Comparison of ENCODE assay signal across 20 mouse cellular contexts in the genomic region with DNA sequence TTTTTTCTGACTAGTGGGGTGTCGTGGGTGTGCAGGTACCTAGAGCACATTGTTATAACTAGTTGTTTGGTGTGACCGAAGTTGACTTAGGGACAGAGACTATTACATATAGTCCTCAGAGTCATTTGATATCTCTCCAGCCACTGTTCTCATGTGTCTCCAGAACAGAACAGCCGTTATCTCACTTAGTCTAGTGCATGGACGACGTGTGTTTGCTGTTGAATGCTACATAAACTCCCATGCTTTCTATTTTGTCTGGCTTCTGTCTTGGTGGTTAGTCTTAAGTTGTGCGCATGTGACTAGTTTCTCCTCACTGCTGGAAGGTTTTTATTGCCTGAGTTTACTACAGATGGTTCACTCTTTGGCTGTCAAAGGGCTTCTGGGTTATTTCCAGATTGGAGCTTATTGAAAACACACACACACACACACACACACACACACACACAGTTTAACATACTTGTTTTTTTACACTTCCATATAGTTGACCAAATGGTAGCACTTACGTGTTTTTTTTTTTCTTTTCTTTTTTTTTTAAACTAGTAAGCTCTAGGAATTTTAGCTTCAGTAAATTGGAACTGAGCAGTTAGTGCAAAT. TPM values are rescaled to one million over a fixed set of nuclear protein-coding genes. Genes with fewer than 3 reads are reported as not detected.
DNase-seq lines count a peak whose midpoint lies in the region; ATAC-seq and TF ChIP-seq lines count a peak whose summit lies in the region.
"Had no signal": no experiment of that assay in that cellular context is flagged by ENCODE, and none has a peak within 500 bp of the region (broad histone marks: within the 10 kb centered on the region; RNA-seq: fewer than 3 reads in every experiment).

No protein-coding gene starts in this region.

- H3K79me2 ChIP-seq in heart, adult 2 months (replicated peaks; ENCODE audit: control insufficient read depth, insufficient read depth, low read length), result peaks cover 14% of the 10 kb centered on the region
- peaks cover 35% of the 10 kb centered on the region for H3K79me2 ChIP-seq in MEL (ENCODE audit: control insufficient read depth, insufficient read depth, low read length, poor library complexity)

- no peak overlapping the region for H3K4me3 ChIP-seq in heart, adult 2 months
- H3K4me3 ChIP-seq in MEL (ENCODE audit: control insufficient read depth in 1 of 2, insufficient read depth in 1 of 2, low read depth in 2 of 2, low read length in 2 of 2), result no peak overlapping the region
- no peak overlapping the region for H3K4me3 ChIP-seq in heart, embryonic 10.5 days
- no peak overlapping the region for H3K4me3 ChIP-seq in heart, postnatal 0 days (ENCODE audit: low read depth, low read length)
- H3K4me3 ChIP-seq: embryonic facial prominence, embryonic 13.5 days; hindbrain, embryonic 12.5 days; midbrain, embryonic 10.5 days; stomach, embryonic 15.5 days had no signal

- no peak for TF ChIP-seq POLR2A in heart, adult 2 months (IDR thresholded peaks at IDR 0.05; ENCODE audit: insufficient read depth, low read depth, low read length)
- TF ChIP-seq POLR2A in MEL (IDR thresholded peaks at IDR 0.05; ENCODE audit: control insufficient read depth in 1 of 2, insufficient read depth in 1 of 2, low read depth in 1 of 2, low read length in 2 of 2, poor library complexity in 1 of 2), result no peak

- no peak for DNase-seq in heart, adult 2 months
- DNase-seq in heart, postnatal 14 days, result no peak
- DNase-seq in MEL (ENCODE audit: low read depth, low spot score), result peak; percentile 58
- DNase-seq in heart, embryonic 10.5 days (ENCODE audit: low spot score), result no peak
- DNase-seq in heart, postnatal 0 days (ENCODE audit: low spot score), result peak; percentile 47
- no peak for DNase-seq in lung, postnatal 10 days
- no peak for DNase-seq in kidney, postnatal 14 days
- DNase-seq: adrenal gland, postnatal 36 days; B cell, adult 2 months; cerebellum, adult 9-11 months; kidney, adult 18-20 months; kidney, postnatal 25 days; thymus, adult 18-20 months; thymus, postnatal 4 days had no signal

- H3K9me3 ChIP-seq in MEL (replicated peaks; ENCODE audit: insufficient read depth, low read length), result no peaks in the 10 kb centered on the region
- H3K9me3 ChIP-seq in heart, embryonic 10.5 days, result no peaks in the 10 kb centered on the region
- no peaks in the 10 kb centered on the region for H3K9me3 ChIP-seq in heart, postnatal 0 days (replicated peaks; ENCODE audit: control insufficient read depth, low read length)
- H3K9me3 ChIP-seq: embryonic facial prominence, embryonic 13.5 days; hindbrain, embryonic 12.5 days; midbrain, embryonic 10.5 days; stomach, embryonic 15.5 days had no signal

- no peak for TF ChIP-seq CTCF in heart, adult 2 months (IDR thresholded peaks at IDR 0.05)
- TF ChIP-seq CTCF in MEL (IDR thresholded peaks at IDR 0.05 in 2 of 3, conservative IDR thresholded peaks at IDR 0.05 in 1 of 3; ENCODE audit: control insufficient read depth in 1 of 3, insufficient read depth in 1 of 3, low read depth in 2 of 3, low read length in 3 of 3, poor library complexity in 1 of 3, severe bottlenecking in 1 of 3), result no peak
- no peak for TF ChIP-seq CTCF in heart, postnatal 0 days (IDR thresholded peaks at IDR 0.05; ENCODE audit: low read depth)

- intact Hi-C loops in heart, adult 2 months (cut with DNase I), result loop anchor here (2.0 kb wide), 1 partner anchor 23 kb away; no protein-coding TSS in a partner anchor
- intact Hi-C loops in heart, postnatal 14 days (cut with DNase I), result no loop called here

- H3K9ac ChIP-seq in heart, adult 2 months (ENCODE audit: low read depth, low read length), result no peak overlapping the region
- no peak overlapping the region for H3K9ac ChIP-seq in MEL (ENCODE audit: control insufficient read depth, low read depth, low read length, poor library complexity, severe bottlenecking)
- no peak overlapping the region for H3K9ac ChIP-seq in heart, postnatal 0 days (replicated peaks; ENCODE audit: low read depth, low read length)
- H3K9ac ChIP-seq: embryonic facial prominence, embryonic 13.5 days; hindbrain, embryonic 12.5 days; liver, embryonic 14.5 days; stomach, embryonic 15.5 days had no signal

- H3K4me1 ChIP-seq in heart, adult 2 months (ENCODE audit: control insufficient read depth, insufficient read depth, low read length), result peaks cover 35% of the 10 kb centered on the region
- H3K4me1 ChIP-seq in MEL (ENCODE audit: control insufficient read depth in 1 of 2, insufficient read depth in 2 of 2, low read length in 2 of 2), result peaks cover 34 to 38% of the 10 kb centered on the region in 2 experiments
- H3K4me1 ChIP-seq in heart, embryonic 10.5 days, result peaks cover 71% of the 10 kb centered on the region
- H3K4me1 ChIP-seq in heart, postnatal 0 days (ENCODE audit: control insufficient read depth, insufficient read depth), result peaks cover 66% of the 10 kb centered on the region

- H3K27me3 ChIP-seq in heart, adult 2 months (ENCODE audit: control insufficient read depth, insufficient read depth, low read length), result no peaks in the 10 kb centered on the region
- H3K27me3 ChIP-seq in MEL (ENCODE audit: control insufficient read depth in 1 of 2, insufficient read depth in 2 of 2, low read length in 2 of 2), result no peaks in the 10 kb centered on the region
- H3K27me3 ChIP-seq in heart, embryonic 10.5 days (ENCODE audit: insufficient read depth, poor library complexity, severe bottlenecking), result no peaks in the 10 kb centered on the region
- no peaks in the 10 kb centered on the region for H3K27me3 ChIP-seq in heart, postnatal 0 days (ENCODE audit: control insufficient read depth, insufficient read depth, low read length)
- H3K27me3 ChIP-seq: embryonic facial prominence, embryonic 13.5 days; hindbrain, embryonic 12.5 days; stomach, embryonic 15.5 days had no signal

- 0 out of 2 replicates have a peak, but pooled peaks have one; percentile 18 for ATAC-seq in heart, postnatal 0 days (ENCODE audit: insufficient read depth, low read depth)
- ATAC-seq: forebrain, embryonic 16.5 days had no signal

- TF ChIP-seq EP300 in heart, adult 2 months (IDR thresholded peaks at IDR 0.05; ENCODE audit: insufficient read depth, low read depth, low read length), result no peak
- TF ChIP-seq EP300 in MEL (IDR thresholded peaks at IDR 0.05; ENCODE audit: low read depth in 1 of 2, low read length in 2 of 2), result no peak
- TF ChIP-seq EP300 in heart, postnatal 0 days (IDR thresholded peaks at IDR 0.05; ENCODE audit: low read depth), result no peak

- peak overlapping the region; percentile 18; the same call in 1 of the 2 replicates for H3K4me2 ChIP-seq in heart, postnatal 0 days (ENCODE audit: low read depth, low read length)
- H3K4me2 ChIP-seq: embryonic facial prominence, embryonic 13.5 days; hindbrain, embryonic 12.5 days; stomach, embryonic 15.5 days had no signal

- no peak for TF ChIP-seq RAD21 in MEL (IDR thresholded peaks at IDR 0.05; ENCODE audit: low read depth, low read length)

- H3K27ac ChIP-seq in heart, adult 2 months, result peak overlapping the region; percentile 50
- H3K27ac ChIP-seq in MEL (ENCODE audit: control insufficient read depth, low read depth, low read length), result 0 out of 2 replicates have a peak overlapping the region, but pooled peaks have one; percentile 11
- peak overlapping the region; percentile 24; the same call in 1 of the 2 replicates for H3K27ac ChIP-seq in heart, embryonic 10.5 days
- H3K27ac ChIP-seq in heart, postnatal 0 days (ENCODE audit: low read depth), result peak overlapping the region; percentile 49
- H3K27ac ChIP-seq: embryonic facial prominence, embryonic 13.5 days; hindbrain, embryonic 12.5 days; liver, embryonic 14.5 days; midbrain, embryonic 10.5 days; stomach, embryonic 15.5 days had no signal

- peaks cover 35% of the 10 kb centered on the region for H3K36me3 ChIP-seq in heart, adult 2 months (ENCODE audit: control insufficient read depth, insufficient read depth, low read length)
- peaks cover 0 to 58% of the 10 kb centered on the region in 2 experiments; a peak in 2 of 4 replicates for H3K36me3 ChIP-seq in MEL (ENCODE audit: control insufficient read depth in 1 of 2, insufficient read depth in 2 of 2, low read length in 2 of 2)
- H3K36me3 ChIP-seq in heart, embryonic 10.5 days, result no peaks in the 10 kb centered on the region
- no peaks in the 10 kb centered on the region for H3K36me3 ChIP-seq in heart, postnatal 0 days (replicated peaks; ENCODE audit: control insufficient read depth, insufficient read depth, low read length)
- H3K36me3 ChIP-seq: embryonic facial prominence, embryonic 13.5 days; hindbrain, embryonic 12.5 days; midbrain, embryonic 10.5 days; stomach, embryonic 15.5 days had no signal

- 34% methylated on average over 7 of the region's 7 CpGs for WGBS in heart, adult 2 months
- WGBS in heart, embryonic 10.5 days, result 51% methylated on average over 7 of the region's 7 CpGs
- WGBS in heart, postnatal 0 days, result 30% methylated on average over 7 of the region's 7 CpGs

TF ChIP-seq in MEL, 35 proteins besides CTCF, POLR2A, EP300 and RAD21 (continues in another document):
- TF ChIP-seq ETS1 (IDR thresholded peaks at IDR 0.05; ENCODE audit: low read depth, low read length), result peak; percentile 37; the same call in 1 of the 2 replicates
- peak; percentile 61; the same call in 1 of the 2 replicates for TF ChIP-seq MAX (IDR thresholded peaks at IDR 0.05; ENCODE audit: low read length)
- no peak for TF ChIP-seq MYC (IDR thresholded peaks at IDR 0.05; ENCODE audit: low read depth, low read length)
- TF ChIP-seq KAT2A (conservative IDR thresholded peaks at IDR 0.05; ENCODE audit: low read depth, low read length), result no peak

RNA-seq across cellular contexts. Expression of a gene that starts 25.2 kb away (rescaled TPM):
- total RNA-seq in heart, adult 2 months (2021), result 100 to 1,000 TPM; 130 to 149 TPM
- polyA plus RNA-seq in heart, adult 2 months (2012; rRNA removed), result 106 and 127 TPM in 2 replicates
- total RNA-seq in heart, postnatal 14 days (2021), result 100 to 1,000 TPM; 118 to 128 TPM
- 28.3 and 31.7 TPM in 2 replicates for total RNA-seq in MEL (2012; rRNA removed)
- 10 to 100 TPM in 1 of 2 experiments, not detected in 1; 48.8 TPM for polyA plus RNA-seq in MEL (2012; ENCODE audit: insufficient read depth in 1 of 2, insufficient read length in 2 of 2, low read depth in 1 of 2, low replicate concordance in 2 of 2, missing spikeins in 1 of 2)
- polyA plus RNA-seq in heart, embryonic 10.5 days (2016; fragmentation: Nextera tagmentation; extraction: Ambion mirVana), result 54.2 and 54.7 TPM in 2 replicates
- 77.7 and 131 TPM in 2 replicates for total RNA-seq in heart, postnatal 0 days (2014; rRNA removed; ENCODE audit: low replicate concordance)
- 49.0 and 53.2 TPM in 2 replicates for polyA plus RNA-seq in heart, postnatal 0 days (2015; fragmentation: Nextera tagmentation; extraction: Ambion mirVana)

RNA-seq across cellular contexts. Expression of a gene that starts 59.8 kb away (rescaled TPM):
- 10 to 100 TPM; 13.4 to 15.4 TPM for total RNA-seq in heart, adult 2 months (2021)
- 26.3 and 26.4 TPM in 2 replicates for polyA plus RNA-seq in heart, adult 2 months (2012; rRNA removed)
- total RNA-seq in heart, postnatal 14 days (2021), result 10 to 100 TPM; 16.0 to 22.2 TPM
- 0.26 and 0.27 TPM in 2 replicates for total RNA-seq in MEL (2012; rRNA removed)
- polyA plus RNA-seq in MEL (2012; ENCODE audit: insufficient read depth in 1 of 2, insufficient read length in 2 of 2, low read depth in 1 of 2, low replicate concordance in 2 of 2, missing spikeins in 1 of 2), result 1 to 10 TPM in 1 of 2 experiments, not detected in 1; 2.3 TPM
- polyA plus RNA-seq in heart, embryonic 10.5 days (2016; fragmentation: Nextera tagmentation; extraction: Ambion mirVana), result 1.7 and 3.5 TPM in 2 replicates
- total RNA-seq in heart, postnatal 0 days (2014; rRNA removed; ENCODE audit: low replicate concordance), result 9.5 and 11.6 TPM in 2 replicates
- 4.9 and 5.2 TPM in 2 replicates for polyA plus RNA-seq in heart, postnatal 0 days (2015; fragmentation: Nextera tagmentation; extraction: Ambion mirVana)

Comparison
In these comparisons a context has a peak if more than half of its experiments do, and no peak if none do; other contexts are left out.
1. DNase-seq: peak in MEL (single experiment) and heart, postnatal 0 days (single experiment); none in heart, adult 2 months (0 of 2), heart, postnatal 14 days (0 of 2), heart, embryonic 10.5 days (single experiment), lung, postnatal 10 days (single experiment) and kidney, postnatal 14 days (single experiment).
2. Peak in every context shown above with its lines, with median percentiles within 50 percentile points of each other: H3K27ac ChIP-seq.